Mouse (Mus musculus) megakaryocyte, embryonic 14.5 days (primary cell): ENCODE results near the gene Cab39l.

Experiments
- FLI1 ChIP-seq: IDR thresholded peaks from 2 replicates; pipeline ENCODE4 v1.6.1; 2012; ENCODE audit warnings: low read length, inconsistent platforms, mixed read lengths
- GATA1 ChIP-seq: IDR thresholded peaks from 3 replicates; pipeline ENCODE4 v1.6.1; 2012; ENCODE audit warnings: mixed read lengths, low read length, inconsistent platforms, borderline replicate concordance

GRCm38 (mm10) chr14:59590614-59591013 is 149.8 kb downstream of the Cab39l start:
- TF ChIP-seq FLI1 (no peak), GATA1 (no peak)
